Mouse (Mus musculus) MEL (cell line): ENCODE results near the gene Nfasc.

Experiments
- CHD1 ChIP-seq: IDR thresholded peaks from 2 replicates; pipeline ENCODE4 v1.6.1; 2012; ENCODE audit warnings: low read depth, mild to moderate bottlenecking, inconsistent platforms, low read length, improper control_type of control experiment
- CTCF ChIP-seq, 3 experiments: IDR thresholded peaks in 2 of 3; conservative IDR thresholded peaks in 1 of 3; 2 replicates each; pipeline ENCODE4 v1.5.1; 2011 to 2012; ENCODE audit warnings: low read length in 3 of 3, low read depth in 2 of 3, mild to moderate bottlenecking in 2 of 3, improper control_type of control experiment in 1 of 3, inconsistent platforms in 1 of 3, mixed read lengths in 1 of 3, moderate library complexity in 1 of 3; ENCODE audit not compliant: control insufficient read depth in 1 of 3, insufficient read depth in 1 of 3, poor library complexity in 1 of 3, severe bottlenecking in 1 of 3
- ETS1 ChIP-seq: IDR thresholded peaks from 2 replicates; pipeline ENCODE4 v1.6.1; 2012; ENCODE audit warnings: low read depth, mild to moderate bottlenecking, inconsistent platforms, low read length, improper control_type of control experiment, moderate library complexity
- POLR2A ChIP-seq, 2 experiments: IDR thresholded peaks; 2 replicates each; pipeline ENCODE4 v1.6.1; 2011 to 2012; ENCODE audit warnings: low read length in 2 of 2, mild to moderate bottlenecking in 2 of 2, control low read depth in 1 of 2, improper control_type of control experiment in 1 of 2, low read depth in 1 of 2, moderate library complexity in 1 of 2; ENCODE audit not compliant: control insufficient read depth in 1 of 2, insufficient read depth in 1 of 2, poor library complexity in 1 of 2
- RAD21 ChIP-seq: IDR thresholded peaks from 2 replicates; pipeline ENCODE4 v1.6.1; 2011; ENCODE audit warnings: mild to moderate bottlenecking, low read depth, low read length, improper control_type of control experiment

GRCm38 (mm10) chr1:132721266-132721665, 20.3 kb downstream of the Nfasc start:
- no peak for TF ChIP-seq RAD21
- TF ChIP-seq CHD1 = no peak
- no peak for TF ChIP-seq ETS1
- no peak for TF ChIP-seq CTCF (IDR thresholded peaks at IDR 0.05 in 2 of 3, conservative IDR thresholded peaks at IDR 0.05 in 1 of 3; ENCODE audit: control insufficient read depth in 1 of 3, insufficient read depth in 1 of 3, low read depth in 2 of 3, low read length in 3 of 3, poor library complexity in 1 of 3, severe bottlenecking in 1 of 3)
- TF ChIP-seq POLR2A (IDR thresholded peaks at IDR 0.05; ENCODE audit: control insufficient read depth in 1 of 2, insufficient read depth in 1 of 2, low read depth in 1 of 2, low read length in 2 of 2, poor library complexity in 1 of 2) = no peak
